Mouse (Mus musculus) intestine, embryonic 14.5 days (tissue): Measurements from ENCODE around the gene Mpp6. TPM values are rescaled to one million over a fixed set of nuclear protein-coding genes. Genes with fewer than 3 reads are reported as not detected.

Source experiments
- ATAC-seq: fragments of 200-750 bp; cut with Nextera tagmentation; replicated peaks from 2 replicates; pipeline ENCODE4 v1.8.0; 2017; ENCODE audit warnings: low read depth, moderate number of reproducible peaks, moderate TSS enrichment, moderate library complexity; ENCODE audit not compliant: low FRiP score, low TSS enrichment
- DNase-seq: peaks from one replicate; pipeline ENCODE4 v3.0.0-alpha.2; 2018; ENCODE audit warnings: low spot score
- H3K27ac ChIP-seq: fragments of 300-500 bp; sonication (generic); 2 replicates; pipeline ENCODE4 v1.5.1; 2014; ENCODE audit warnings: low read depth, mild to moderate bottlenecking, control low read depth
- H3K27me3 ChIP-seq: fragments of 300-500 bp; sonication (generic); replicated peaks from 2 replicates; pipeline ENCODE4 v1.6.1; 2014; ENCODE audit warnings: low read length, control low read depth; ENCODE audit not compliant: control insufficient read depth, insufficient read depth
- H3K36me3 ChIP-seq: fragments of 300-500 bp; sonication (generic); 2 replicates; pipeline ENCODE4 v1.6.1; 2014; ENCODE audit warnings: low read length, control low read depth; ENCODE audit not compliant: control insufficient read depth, insufficient read depth
- H3K4me1 ChIP-seq: fragments of 300-500 bp; sonication (generic); replicated peaks from 2 replicates; pipeline ENCODE4 v1.6.1; 2014; ENCODE audit warnings: low read length, control low read depth, mixed read lengths; ENCODE audit not compliant: control insufficient read depth, insufficient read depth
- H3K4me2 ChIP-seq: fragments of 300-500 bp; sonication (generic); 2 replicates; pipeline ENCODE4 v1.6.1; 2014; ENCODE audit warnings: low read length
- H3K4me3 ChIP-seq: fragments of 300-500 bp; sonication (generic); 2 replicates; pipeline ENCODE4 v1.5.1; 2014; ENCODE audit warnings: low read depth, low read length, control low read depth, mixed read lengths
- H3K9ac ChIP-seq: fragments of 300-500 bp; sonication (generic); 2 replicates; pipeline ENCODE4 v1.6.1; 2014; ENCODE audit warnings: mild to moderate bottlenecking, low read length
- H3K9me3 ChIP-seq: fragments of 300-500 bp; sonication (generic); 2 replicates; pipeline ENCODE4 v1.6.1; 2016; ENCODE audit warnings: low read length, control low read depth; ENCODE audit not compliant: control insufficient read depth
- WGBS: fragments of 180-500 bp; shearing (Covaris S2); extraction: QIAGEN DNeasy Blood & Tissue Kit; methylation state at CpG from one replicate; pipeline ENCODE4 v1.1.7; 2014; 5-methylcytosine and 5-hydroxymethylcytosine counted together
- polyA plus RNA-seq: library from polyadenylated mRNA; unstranded; fragments of >200 nt; fragmentation: Nextera tagmentation; extraction: Ambion mirVana; gene quantifications from 2 replicates; pipeline ENCODE4 v1.2.1, GENCODE M21; 2014

The Mpp6 gene
- polyA plus RNA-seq, 1 experiment from 2014 or later: 55.0 TPM

- DNase-seq: no peak
- Histone ChIP-seq H3K9ac (no peak overlapping the region), H3K36me3 (0 out of 2 replicates have a peak, but pooled peaks cover 3% of the 10 kb centered on the region), H3K27me3 (no peaks in the 10 kb centered on the region), H3K9me3 (no peaks in the 10 kb centered on the region; the same call in 1 of the 2 replicates), H3K4me2 (no peak overlapping the region), H3K4me1 (no peaks in the 10 kb centered on the region), H3K4me3 (no peak overlapping the region), H3K27ac (no peak overlapping the region)
- no peak for ATAC-seq
- 93% methylated on average over 4 of the region's 4 CpGs for WGBS
Measured at GRCm38 (mm10) chr6:50168821-50169220, 58.8 kb downstream of the Mpp6 start.

GRCm38 (mm10) chr6:50169771-50170170 is 59.7 kb downstream of the Mpp6 start:
- 0 out of 2 replicates have a peak, but pooled peaks cover 3% of the 10 kb centered on the region for H3K36me3 ChIP-seq
- no peak overlapping the region for H3K9ac ChIP-seq
- no peak overlapping the region for H3K4me2 ChIP-seq
- ATAC-seq (no peak), DNase-seq (no peak)
- no peaks in the 10 kb centered on the region; the same call in 1 of the 2 replicates for H3K9me3 ChIP-seq
- H3K27ac ChIP-seq: no peak overlapping the region
- no peaks in the 10 kb centered on the region for H3K27me3 ChIP-seq
- H3K4me3 ChIP-seq: no peak overlapping the region
- H3K4me1 ChIP-seq: no peaks in the 10 kb centered on the region

- Histone ChIP-seq H3K27ac (no peak overlapping the region), H3K36me3 (0 out of 2 replicates have a peak, but pooled peaks cover 3% of the 10 kb centered on the region), H3K9me3 (no peaks in the 10 kb centered on the region; the same call in 1 of the 2 replicates), H3K9ac (no peak overlapping the region), H3K27me3 (no peaks in the 10 kb centered on the region), H3K4me1 (0 out of 2 replicates have a peak, but pooled peaks cover 3% of the 10 kb centered on the region), H3K4me3 (no peak overlapping the region), H3K4me2 (no peak overlapping the region)
- WGBS: 86% methylated on average over 1 of the region's 1 CpGs
- ATAC-seq (no peak), DNase-seq (no peak)
Measured at GRCm38 (mm10) chr6:50175736-50176135, 65.7 kb downstream of the Mpp6 start.

DNA sequence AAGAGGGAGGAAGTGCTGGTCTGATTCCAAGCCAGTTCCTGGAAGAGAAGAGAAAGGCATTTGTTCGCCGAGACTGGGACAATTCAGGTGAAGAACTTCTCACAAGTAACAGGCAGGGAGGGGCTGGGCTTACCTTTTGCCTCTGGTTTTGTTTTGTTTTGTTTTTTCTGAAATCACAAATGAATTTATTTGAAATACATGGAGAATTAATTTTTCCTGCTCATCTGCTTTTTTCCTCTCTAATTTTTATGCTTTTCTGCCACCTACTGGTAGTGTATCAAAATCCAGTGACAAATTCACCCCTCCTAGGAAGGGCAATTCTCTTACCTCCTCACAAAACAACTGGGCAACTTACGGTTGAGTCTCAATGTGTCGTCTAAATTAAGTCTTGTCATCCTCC is 70.1 kb downstream of the Mpp6 start:
- Histone ChIP-seq H3K9ac (no peak overlapping the region), H3K27me3 (no peaks in the 10 kb centered on the region), H3K4me2 (no peak overlapping the region), H3K27ac (no peak overlapping the region), H3K36me3 (peaks cover 16% of the 10 kb centered on the region; the same call in 1 of the 2 replicates), H3K4me3 (no peak overlapping the region), H3K4me1 (0 out of 2 replicates have a peak, but pooled peaks cover 3% of the 10 kb centered on the region), H3K9me3 (no peaks in the 10 kb centered on the region)
- no peak for DNase-seq
- ATAC-seq: no peak
- 76% methylated on average over 4 of the region's 4 CpGs for WGBS

DNA sequence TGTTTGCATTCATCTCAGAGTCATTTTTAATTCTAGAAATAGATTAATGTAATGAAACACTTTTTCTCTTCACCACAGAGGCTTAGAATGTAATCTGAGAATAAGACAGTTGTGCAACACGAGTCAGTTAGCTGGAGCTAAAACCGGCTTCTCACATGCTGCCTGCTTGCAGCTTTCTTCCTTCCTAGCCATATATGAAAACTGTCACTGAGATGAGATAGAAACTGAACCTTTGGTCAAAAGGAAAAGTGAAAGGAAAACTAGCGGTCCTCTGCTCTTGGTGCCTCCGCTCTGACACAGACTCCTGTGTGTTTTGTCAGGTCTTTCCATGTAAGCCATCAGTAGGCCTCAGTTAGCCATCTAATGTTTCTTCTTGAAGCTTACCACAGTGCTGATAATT is 77.9 kb downstream of the Mpp6 start:
- 77% methylated on average over 4 of the region's 4 CpGs for WGBS
- no peaks in the 10 kb centered on the region for H3K4me1 ChIP-seq
- no peaks in the 10 kb centered on the region for H3K27me3 ChIP-seq
- no peak overlapping the region for H3K4me3 ChIP-seq
- no peak overlapping the region for H3K4me2 ChIP-seq
- H3K27ac ChIP-seq: no peak overlapping the region
- H3K9ac ChIP-seq: no peak overlapping the region
- no peaks in the 10 kb centered on the region for H3K9me3 ChIP-seq
- DNase-seq (no peak), ATAC-seq (no peak)
- H3K36me3 ChIP-seq: peaks cover 17% of the 10 kb centered on the region; the same call in 1 of the 2 replicates

DNA sequence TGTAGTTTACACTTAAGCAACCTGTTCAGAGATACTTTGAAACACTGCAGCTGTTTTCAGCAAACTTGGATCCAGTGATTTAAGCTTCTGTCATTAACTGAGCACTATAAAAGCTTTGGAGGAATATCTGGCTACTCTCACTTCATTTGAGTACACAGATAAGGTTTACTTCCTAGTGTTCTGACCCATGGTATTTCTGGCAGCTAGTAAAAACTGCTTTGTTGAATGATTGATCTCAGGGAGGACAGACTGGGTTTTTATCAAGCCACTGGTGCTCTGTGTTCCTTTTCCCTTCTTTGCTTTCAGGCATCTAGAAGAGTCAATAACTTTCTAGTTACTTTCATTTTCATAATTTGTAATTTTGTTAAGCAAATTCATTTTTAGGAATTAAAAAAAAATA is 79.3 kb downstream of the Mpp6 start:
- Histone ChIP-seq H3K4me1 (no peaks in the 10 kb centered on the region), H3K27me3 (no peaks in the 10 kb centered on the region), H3K4me3 (no peak overlapping the region), H3K27ac (no peak overlapping the region), H3K9ac (no peak overlapping the region), H3K4me2 (no peak overlapping the region), H3K36me3 (peaks cover 10% of the 10 kb centered on the region; the same call in 1 of the 2 replicates), H3K9me3 (no peaks in the 10 kb centered on the region)
- DNase-seq: no peak
- ATAC-seq: no peak

DNA sequence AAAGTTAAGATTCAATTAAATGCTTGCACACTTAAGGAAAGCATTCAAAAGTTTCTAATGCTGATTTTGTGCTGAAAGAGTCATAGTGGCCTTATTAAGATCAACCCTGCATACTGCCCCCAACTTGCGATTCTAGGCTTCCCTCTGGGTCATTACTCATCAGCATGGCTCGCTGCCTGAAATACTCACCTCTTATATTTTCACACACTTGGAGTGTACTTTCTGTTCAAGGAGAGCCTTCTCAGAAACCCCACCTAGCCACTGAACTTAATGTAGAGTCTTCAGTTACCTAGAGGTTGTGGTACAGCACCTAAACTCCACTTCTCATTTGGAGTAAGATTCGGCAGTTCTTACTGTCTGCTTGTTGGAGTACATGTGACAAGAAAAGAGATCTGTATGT is 81.6 kb downstream of the Mpp6 start:
- no peak overlapping the region for H3K27ac ChIP-seq

DNA sequence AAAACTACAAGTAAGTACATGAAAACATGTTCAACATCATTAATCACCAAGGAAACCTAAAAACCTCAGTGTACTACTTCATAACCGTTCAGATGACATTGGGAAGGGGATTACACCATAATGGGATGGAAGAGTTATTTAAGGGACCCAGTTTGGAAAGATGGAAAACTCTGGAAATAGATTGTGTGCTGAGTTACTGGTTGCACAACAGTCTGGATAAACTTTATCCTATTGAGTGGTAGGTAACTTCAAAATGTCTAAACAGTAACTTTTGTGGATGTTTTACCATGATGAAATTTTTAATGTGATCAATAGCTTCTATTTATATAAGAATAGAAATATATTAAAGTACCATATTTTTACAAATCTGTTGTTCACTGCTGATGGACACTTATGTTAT is 82.1 kb downstream of the Mpp6 start:
- Histone ChIP-seq H3K9me3 (no peaks in the 10 kb centered on the region), H3K27ac (no peak overlapping the region), H3K4me1 (no peaks in the 10 kb centered on the region), H3K4me2 (no peak overlapping the region), H3K9ac (no peak overlapping the region), H3K27me3 (no peaks in the 10 kb centered on the region), H3K36me3 (peaks cover 14% of the 10 kb centered on the region; the same call in 1 of the 2 replicates), H3K4me3 (no peak overlapping the region)
- 67% methylated on average over 1 of the region's 1 CpGs for WGBS
- no peak for ATAC-seq
- DNase-seq: no peak

More for the DNA sequence above, 81.6 kb downstream of the Mpp6 start:
- DNase-seq (no peak), ATAC-seq (no peak)
- Histone ChIP-seq H3K9me3 (no peaks in the 10 kb centered on the region), H3K4me3 (no peak overlapping the region), H3K36me3 (peaks cover 14% of the 10 kb centered on the region; the same call in 1 of the 2 replicates), H3K9ac (no peak overlapping the region), H3K4me1 (no peaks in the 10 kb centered on the region), H3K27me3 (no peaks in the 10 kb centered on the region), H3K4me2 (no peak overlapping the region)
- WGBS: 86% methylated on average over 3 of the region's 3 CpGs

- Histone ChIP-seq H3K9me3 (no peaks in the 10 kb centered on the region), H3K27ac (no peak overlapping the region), H3K27me3 (no peaks in the 10 kb centered on the region), H3K4me2 (no peak overlapping the region), H3K4me1 (no peaks in the 10 kb centered on the region), H3K9ac (no peak overlapping the region), H3K36me3 (peaks cover 19% of the 10 kb centered on the region; the same call in 1 of the 2 replicates), H3K4me3 (no peak overlapping the region)
- ATAC-seq (no peak), DNase-seq (no peak)
- 79% methylated on average over 3 of the region's 3 CpGs for WGBS
Measured at GRCm38 (mm10) chr6:50192822-50193221, 82.8 kb downstream of the Mpp6 start.
